ENCODE assay signal across 10 mouse cellular contexts in the genomic region with DNA sequence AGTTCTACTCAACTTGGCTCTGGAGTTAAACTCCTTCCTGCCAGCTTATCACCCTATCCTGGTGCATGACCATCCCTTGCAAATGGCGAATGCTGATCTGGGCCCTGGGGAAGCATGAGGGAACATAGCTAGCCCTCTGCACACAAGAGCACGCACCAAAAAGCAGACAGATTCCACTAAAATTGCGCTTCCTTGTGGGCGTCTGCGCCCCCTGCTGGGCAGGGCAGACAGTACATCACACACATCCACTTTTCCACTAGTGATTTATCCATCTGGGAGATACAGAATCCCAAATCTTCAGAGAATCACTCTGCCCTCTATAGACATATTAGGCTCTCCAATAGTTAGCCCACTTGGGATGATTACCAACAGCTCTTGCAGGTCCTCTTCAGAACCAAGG. TPM values are rescaled to one million over a fixed set of nuclear protein-coding genes. Genes with fewer than 3 reads are reported as not detected.
DNase-seq lines count a peak whose midpoint lies in the region; ATAC-seq and TF ChIP-seq lines count a peak whose summit lies in the region.
"Had no signal": no experiment of that assay in that cellular context is flagged by ENCODE, and none has a peak within 500 bp of the region (broad histone marks: within the 10 kb centered on the region; RNA-seq: fewer than 3 reads in every experiment).

No protein-coding gene starts in this region.

- POLR2A ChIA-PET in Patski (lab: Charles Lee): no interaction called here

- no peak for ATAC-seq in Patski
- ATAC-seq in hematopoietic stem cell, adult 5-6 weeks (replicated peaks in 1 of 2; ENCODE audit: insufficient read depth in 1 of 2, low FRiP score in 2 of 2, low TSS enrichment in 1 of 2, low read depth in 1 of 2, poor library complexity in 2 of 2, severe bottlenecking in 2 of 2): peak; percentile 72 to 77

- H3K27me3 ChIP-seq in Patski: peaks cover 6% of the 10 kb centered on the region
- H3K27me3 ChIP-seq: limb, embryonic 15.5 days had no signal

- peak; percentile 2 for DNase-seq in right cerebral cortex, postnatal 4 days
- no peak for DNase-seq in right cerebral cortex, postnatal 25 days
- DNase-seq in Patski (ENCODE audit: low read depth, low spot score): no peak
- DNase-seq in thymus, postnatal 14 days: peak; percentile 22
- no peak for DNase-seq in layer of hippocampus, adult 9-10 months (ENCODE audit: low spot score)
- DNase-seq in embryo, embryonic 9.5 days (ENCODE audit: extremely low spot score): no peak
- DNase-seq in c-Kit-positive CD71-positive TER-119-positive erythroid progenitor cells, embryonic 14.5 days (ENCODE audit: low spot score): no peak
- DNase-seq: gastrocnemius, postnatal 36 days had no signal

- peak; percentile 74 for TF ChIP-seq CTCF in Patski (IDR thresholded peaks at IDR 0.05)

- in situ Hi-C loops in Patski (cut with MboI; ENCODE audit: low pct_unique_long_range_greater_than_20kb): loop anchor here (10.0 to 25.0 kb wide), 2 partner anchors 92 to 434 kb away; no protein-coding TSS in a partner anchor

- CTCF ChIA-PET in Patski (lab: Charles Lee): interaction anchor here (1.0 kb wide), 1 partner anchor 85 kb away, joined by 3 read pairs; no protein-coding TSS in a partner anchor

RNA-seq across cellular contexts. Expression of gene Crlf2, which starts 37.9 kb away (rescaled TPM):
- 29.7 TPM for polyA plus RNA-seq in Patski (2021)
- total RNA-seq in hematopoietic stem cell, adult 5-6 weeks (2017): 31.9 and 43.6 TPM in 2 replicates

Comparison
In these comparisons a context has a peak if more than half of its experiments do, and no peak if none do; other contexts are left out.
1. DNase-seq: peak in right cerebral cortex, postnatal 4 days (single experiment) and thymus, postnatal 14 days (single experiment); none in right cerebral cortex, postnatal 25 days (single experiment), Patski (single experiment), layer of hippocampus, adult 9-10 months (single experiment), embryo, embryonic 9.5 days (single experiment) and c-Kit-positive CD71-positive TER-119-positive erythroid progenitor cells, embryonic 14.5 days (single experiment).